Mouse (Mus musculus): Measurements from ENCODE around the gene B4galnt2. TPM values are rescaled to one million over a fixed set of nuclear protein-coding genes. Genes with fewer than 3 reads are reported as not detected.
A peak's percentile ranks its signal among the peaks of the same experiment; 100 is the strongest.
"Not testable (repeated sequence)": the region's sequence is repeated elsewhere in the genome, so short reads cannot be mapped to it uniquely, and the experiment has no call there.

B4galnt2 gene
- total RNA-seq (2015) = not detected in 2 replicates
- not detected in 2 replicates for total RNA-seq (2017)

DNA sequence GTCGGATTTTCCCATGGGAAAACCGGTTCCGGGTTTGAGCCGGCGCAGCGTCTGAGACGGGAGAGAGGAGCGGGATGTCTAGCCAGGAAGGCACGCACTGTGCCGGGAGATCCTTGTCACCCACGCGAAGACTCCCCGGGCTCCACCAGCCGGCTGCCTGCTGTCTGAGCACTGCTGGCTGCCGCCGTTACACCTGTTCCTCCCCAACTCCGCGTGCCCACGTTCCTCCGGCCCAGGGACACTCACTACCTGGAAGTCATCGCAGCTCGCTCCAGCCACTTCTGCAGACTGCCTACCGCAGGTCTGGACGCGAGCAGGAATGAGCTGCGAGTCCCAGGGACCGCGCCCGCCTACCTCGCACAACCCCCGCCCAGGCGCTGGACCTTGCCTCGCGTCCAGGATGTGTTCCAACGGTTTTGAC lies at the start of gene B4galnt2:
Gene B4galnt2, minus strand, starts transcription at position 321 of the 421 bp plus-strand sequence.
- no peak for ATAC-seq (ENCODE audit: poor library complexity, severe bottlenecking)

GRCm38 (mm10) chr11:95963304-95963703 lies 48.6 kb upstream of the B4galnt2 start:
- ATAC-seq (ENCODE audit: poor library complexity, severe bottlenecking) = no peak

- no peak for ATAC-seq (ENCODE audit: poor library complexity, severe bottlenecking)
Observed at GRCm38 (mm10) chr11:95959152-95959551, 44.5 kb upstream of the B4galnt2 start.

DNA sequence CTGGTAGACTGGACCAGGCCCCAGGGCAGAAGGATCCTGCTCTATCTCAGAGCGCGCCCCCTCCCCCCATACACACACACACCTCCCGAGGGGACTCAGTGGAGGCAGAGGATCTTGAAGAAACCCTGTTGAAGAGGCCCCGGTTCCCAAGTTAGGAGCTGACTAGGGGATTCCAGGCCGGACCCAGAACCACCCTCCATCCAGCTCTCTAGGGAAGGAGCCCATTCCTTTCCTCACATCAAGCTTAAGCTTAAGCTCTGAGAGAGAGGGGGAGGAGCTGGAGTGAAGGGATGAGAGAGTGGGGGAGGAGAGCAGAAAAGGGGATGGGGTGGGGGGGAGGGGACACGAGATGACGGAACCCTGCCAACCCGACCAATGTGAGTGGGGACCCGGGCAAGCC lies 43.6 kb upstream of the B4galnt2 start:
- no peak for ATAC-seq (ENCODE audit: poor library complexity, severe bottlenecking)

GRCm38 (mm10) chr11:95957407-95957806 lies 42.7 kb upstream of the B4galnt2 start:
- no peak for ATAC-seq (ENCODE audit: poor library complexity, severe bottlenecking)

DNA sequence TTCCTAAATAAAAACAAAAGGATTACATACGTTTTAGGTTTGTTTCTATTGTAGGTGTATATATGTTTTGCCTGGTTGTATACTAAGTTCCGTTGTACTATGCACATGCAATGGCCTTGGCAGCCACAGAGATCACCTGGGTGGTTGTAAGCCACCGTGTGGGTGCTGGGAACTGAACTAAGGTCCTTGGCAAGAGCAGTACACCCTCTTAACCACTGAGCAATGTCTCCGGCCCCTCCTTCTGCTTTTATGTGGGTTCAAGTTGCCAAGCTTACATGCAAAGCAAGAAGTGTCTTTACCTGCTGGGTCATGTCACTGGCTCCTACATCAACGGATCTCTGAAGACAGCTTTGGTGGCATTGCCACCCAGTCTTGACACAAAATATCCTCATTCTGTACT lies 38.6 kb upstream of the B4galnt2 start:
- no peak for ATAC-seq (ENCODE audit: poor library complexity, severe bottlenecking)

DNA sequence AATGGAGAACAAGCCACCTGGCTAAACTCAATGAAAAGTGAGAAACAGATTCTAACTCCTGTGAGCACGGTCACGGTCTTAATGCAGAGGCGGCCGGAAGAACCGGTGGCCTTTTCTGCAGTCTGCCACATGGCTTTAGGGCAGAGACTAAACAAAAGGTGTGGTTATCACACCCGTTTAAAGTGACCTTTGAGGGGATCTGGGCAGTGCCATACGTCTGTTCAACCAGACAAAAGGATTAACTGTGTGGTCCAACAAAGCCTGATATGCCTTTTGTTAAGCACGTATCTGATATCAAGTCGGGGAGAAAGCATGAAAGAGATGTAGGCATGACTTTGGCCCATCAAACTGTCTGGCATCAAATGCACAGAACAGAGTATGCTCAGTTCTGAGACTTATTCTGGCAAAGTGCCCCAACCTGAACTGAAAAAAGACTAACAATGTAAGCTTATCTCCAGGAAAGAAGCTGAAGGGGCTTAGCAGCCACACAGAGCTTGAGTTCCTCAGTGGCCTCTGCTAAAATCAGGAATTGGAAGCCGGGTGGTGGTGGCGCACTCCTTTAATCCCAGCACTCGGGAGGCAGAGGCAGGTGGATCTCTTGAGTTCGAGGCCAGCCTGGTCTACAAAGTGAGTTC lies 31.3 kb upstream of the B4galnt2 start:
- ATAC-seq (ENCODE audit: poor library complexity, severe bottlenecking) = no peak

GRCm38 (mm10) chr11:95939828-95940507 lies 25.3 kb upstream of the B4galnt2 start:
- ATAC-seq (ENCODE audit: poor library complexity, severe bottlenecking) = no peak

DNA sequence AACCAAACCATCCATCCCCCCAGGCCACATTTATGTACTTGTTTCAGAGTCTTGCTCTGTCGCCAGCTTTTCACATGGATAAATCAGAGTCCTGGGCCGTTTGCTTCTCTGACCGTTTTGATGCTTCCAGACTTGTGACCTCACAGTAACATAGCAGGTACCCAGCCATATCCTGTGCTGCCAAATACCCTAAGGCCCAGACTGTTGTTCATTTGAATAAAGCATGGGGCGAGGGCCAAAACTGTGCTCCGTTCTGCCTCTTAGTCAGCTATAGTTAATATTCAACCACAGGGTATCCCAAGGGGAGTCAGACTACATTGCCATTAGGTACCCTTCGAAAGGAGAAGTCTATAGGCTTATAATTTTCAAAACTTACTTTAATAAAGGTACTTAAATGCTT lies 21.7 kb upstream of the B4galnt2 start:
- no peak for ATAC-seq (ENCODE audit: poor library complexity, severe bottlenecking)

- ATAC-seq (ENCODE audit: poor library complexity, severe bottlenecking) = not testable (repeated sequence)
Observed at GRCm38 (mm10) chr11:95932168-95932567, 17.5 kb upstream of the B4galnt2 start.

GRCm38 (mm10) chr11:95926398-95926797 lies 11.7 kb upstream of the B4galnt2 start:
- ATAC-seq (ENCODE audit: poor library complexity, severe bottlenecking) = no peak

DNA sequence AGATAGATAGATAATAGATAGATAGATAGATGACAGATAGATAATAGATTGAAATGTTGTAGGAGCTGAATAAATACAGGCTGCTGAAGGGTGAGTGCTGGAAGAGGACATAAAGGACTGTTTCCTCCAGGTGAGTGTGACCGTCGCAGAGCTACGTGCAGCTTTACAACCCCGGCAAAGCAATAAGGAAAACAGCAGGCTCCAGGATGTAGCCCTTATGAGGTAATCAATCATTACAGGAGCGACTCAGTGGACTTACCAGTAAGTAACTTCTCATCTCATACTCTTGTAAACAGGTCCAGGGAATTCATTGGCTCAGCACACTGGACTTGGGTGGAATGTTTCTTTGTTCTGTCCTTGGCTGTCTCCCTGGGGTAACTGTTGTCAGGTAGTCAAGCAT lies 11.3 kb upstream of the B4galnt2 start:
- ATAC-seq (ENCODE audit: poor library complexity, severe bottlenecking) = no peak

GRCm38 (mm10) chr11:95924215-95924614 lies 9.5 kb upstream of the B4galnt2 start:
- ATAC-seq (ENCODE audit: poor library complexity, severe bottlenecking) = no peak

- ATAC-seq (ENCODE audit: poor library complexity, severe bottlenecking) = not testable (repeated sequence)
Observed at GRCm38 (mm10) chr11:95923477-95923876, 8.8 kb upstream of the B4galnt2 start.

DNA sequence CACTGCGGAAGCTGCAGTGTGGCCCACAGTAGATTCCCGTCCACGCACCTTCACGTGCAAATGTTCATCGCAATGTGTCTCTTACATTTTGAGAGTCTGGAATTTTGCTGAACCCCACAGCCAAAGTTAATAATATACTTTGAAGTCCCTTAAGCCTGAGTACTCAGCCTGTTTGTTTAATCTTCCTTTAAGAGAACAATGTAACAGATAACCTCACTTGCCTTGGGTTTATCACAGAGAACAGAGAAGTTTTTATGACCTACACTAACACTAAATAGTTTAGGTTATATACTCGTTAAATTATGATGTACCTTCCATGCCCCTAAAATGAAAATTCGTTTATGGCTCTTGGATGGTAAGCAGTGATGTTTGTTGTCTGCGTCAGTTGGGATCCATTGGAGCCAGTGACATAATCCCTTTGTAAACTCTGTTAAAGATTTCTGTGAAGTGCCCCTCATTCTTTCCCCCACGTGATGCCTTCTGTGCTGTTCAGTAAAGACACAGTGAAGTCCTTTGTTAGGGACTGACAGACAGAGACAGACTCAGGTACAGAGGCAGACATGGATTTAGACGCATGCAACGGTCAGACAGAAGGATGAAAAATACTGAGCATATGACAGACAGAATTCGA lies 7.4 kb upstream of the B4galnt2 start:
- ATAC-seq (ENCODE audit: poor library complexity, severe bottlenecking) = no peak

- ATAC-seq (ENCODE audit: poor library complexity, severe bottlenecking) = no peak
Observed at GRCm38 (mm10) chr11:95916426-95916825, 1.7 kb upstream of the B4galnt2 start.

DNA sequence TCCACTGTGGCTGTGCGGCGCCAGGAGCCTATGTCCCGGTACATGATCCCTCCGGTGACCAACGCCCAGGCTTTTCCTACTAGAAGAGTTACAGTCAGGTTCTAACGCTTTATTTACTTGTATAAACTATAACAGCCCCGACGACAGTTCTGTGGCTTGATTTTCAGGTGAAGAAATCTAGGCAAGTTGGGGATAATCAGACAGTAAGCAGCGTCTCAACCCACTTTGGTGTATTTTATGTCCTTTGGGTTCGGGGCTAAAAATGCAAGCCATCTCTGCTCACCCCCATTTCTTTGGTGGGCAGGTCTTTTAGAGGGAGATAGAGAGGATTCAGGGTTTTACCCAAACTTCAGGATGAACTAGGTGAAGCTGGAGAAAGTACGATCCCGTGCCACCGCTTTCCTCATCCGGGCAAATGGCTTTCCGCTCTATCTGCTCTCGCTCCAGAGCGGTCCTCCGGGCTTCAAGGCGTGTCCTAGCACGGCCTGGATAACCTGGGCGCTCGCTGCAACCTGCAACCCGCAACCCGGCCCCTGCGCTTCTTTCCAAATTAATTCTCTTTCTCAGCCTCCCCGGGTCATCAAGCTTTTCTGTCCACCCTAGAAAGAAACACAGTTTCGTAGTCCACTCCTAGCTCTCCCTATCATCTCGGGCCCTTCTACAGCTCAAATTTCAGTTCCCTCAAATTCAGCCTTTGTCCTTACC lies 467 bp upstream of the B4galnt2 start:
- ATAC-seq (ENCODE audit: poor library complexity, severe bottlenecking) = no peak

DNA sequence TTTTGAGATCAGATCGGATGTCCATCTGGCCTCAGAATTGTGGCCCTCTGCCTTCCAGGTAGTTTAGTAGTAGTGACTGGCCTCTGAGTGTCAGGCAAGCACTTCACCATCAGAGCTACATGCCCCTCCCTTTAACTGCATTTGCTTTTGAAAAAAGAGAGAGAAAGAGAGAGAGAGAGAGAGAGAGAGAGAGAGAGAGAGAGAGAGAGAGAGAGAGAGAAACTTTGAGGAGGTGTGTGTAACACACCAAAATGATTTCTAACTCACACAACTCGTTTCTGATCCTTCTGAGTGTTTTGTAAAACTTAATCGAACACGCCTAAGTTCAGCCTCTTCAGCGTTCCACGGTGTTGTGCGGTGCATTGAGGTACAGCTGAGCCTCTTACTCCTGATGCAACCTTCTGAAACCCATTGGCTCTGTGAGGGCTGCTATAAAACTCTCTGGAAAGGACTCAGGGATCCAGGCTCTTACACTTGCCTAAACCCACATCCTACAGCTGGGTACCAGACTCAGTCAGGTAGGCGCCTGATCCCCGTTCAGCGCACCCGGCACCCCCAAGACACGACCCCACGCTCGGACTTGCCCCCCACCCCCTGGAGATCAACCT lies 628 bp downstream of the B4galnt2 start:
- ATAC-seq (ENCODE audit: poor library complexity, severe bottlenecking) = no peak

GRCm38 (mm10) chr11:95911579-95911978 lies 3.1 kb downstream of the B4galnt2 start:
- no peak for ATAC-seq (ENCODE audit: poor library complexity, severe bottlenecking)

- peak; percentile 63 for ATAC-seq (ENCODE audit: poor library complexity, severe bottlenecking)
Observed at GRCm38 (mm10) chr11:95907805-95908524, 6.7 kb downstream of the B4galnt2 start.

Data from megakaryocyte, adult 5-6 weeks (primary cell).